Mouse (Mus musculus): ENCODE data around the gene Mllt3. TPM values are rescaled to one million over a fixed set of nuclear protein-coding genes. Genes with fewer than 3 reads are reported as not detected.

Gene Mllt3
- polyA plus RNA-seq, 1 experiment from 2014 or later = 40.1 TPM

DNA sequence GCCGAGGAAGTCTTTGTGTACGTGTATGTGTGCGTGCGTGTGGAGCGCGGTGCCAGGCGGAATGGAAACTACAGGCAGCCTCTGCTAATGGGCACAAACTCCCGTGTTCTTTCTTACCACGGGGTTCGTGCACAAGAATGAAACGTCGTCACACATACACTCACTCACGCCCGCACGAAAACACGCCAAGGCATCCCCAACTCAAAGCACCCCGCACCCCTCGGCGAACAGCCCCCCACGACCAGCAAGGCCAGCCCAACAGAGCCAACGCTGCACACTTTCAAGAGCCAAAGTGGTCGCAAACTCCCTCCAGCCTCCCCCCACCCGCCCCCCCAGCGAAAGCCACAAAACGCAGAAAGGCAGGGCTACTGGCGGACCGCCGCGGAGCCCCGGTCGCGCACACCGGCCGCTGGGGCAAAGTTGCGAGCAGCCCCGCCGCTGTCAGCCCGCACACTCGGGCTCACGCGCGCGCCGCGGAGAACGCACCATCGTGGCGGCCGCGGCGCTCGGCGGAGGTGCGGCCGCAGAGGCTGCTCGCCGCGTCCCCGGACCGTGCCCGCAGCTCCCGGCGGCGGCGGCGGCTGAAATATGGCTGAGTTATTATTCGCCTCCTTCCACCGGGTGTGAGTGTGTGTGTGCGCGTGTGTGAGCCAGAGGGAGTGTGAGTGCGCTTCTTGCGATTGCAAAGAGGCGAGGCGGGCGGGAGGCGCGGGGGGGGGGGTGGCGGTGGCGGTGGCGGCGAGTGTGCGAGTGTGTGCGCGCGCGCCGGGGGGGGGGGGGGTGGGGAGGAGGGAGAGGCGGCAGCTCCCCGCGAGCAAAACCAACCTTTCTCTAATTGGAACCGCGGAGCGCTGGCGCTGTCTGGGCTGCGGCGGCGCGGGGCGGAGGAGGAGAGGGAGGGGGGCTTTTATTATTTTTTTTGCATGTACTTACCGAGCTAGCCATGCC is 739 bp downstream of the Mllt3 start:
- WGBS = under 1% methylated on average over 82 of the region's 100 CpGs
- Histone ChIP-seq H3K36me3 (peaks cover 7% of the 10 kb centered on the region; the same call in 1 of the 2 replicates), H3K9ac (peak overlapping the region; percentile 94), H3K4me2 (peak overlapping the region; percentile 98), H3K4me3 (peak overlapping the region; percentile 90), H3K27ac (replicated peaks) (peak overlapping the region; percentile 96), H3K27me3 (replicated peaks) (no peaks in the 10 kb centered on the region), H3K9me3 (no peaks in the 10 kb centered on the region), H3K4me1 (peaks cover 41% of the 10 kb centered on the region)
- ATAC-seq (ENCODE audit: extremely low read depth, insufficient number of reproducible peaks, low FRiP score, low TSS enrichment) = peak; percentile 19

DNA sequence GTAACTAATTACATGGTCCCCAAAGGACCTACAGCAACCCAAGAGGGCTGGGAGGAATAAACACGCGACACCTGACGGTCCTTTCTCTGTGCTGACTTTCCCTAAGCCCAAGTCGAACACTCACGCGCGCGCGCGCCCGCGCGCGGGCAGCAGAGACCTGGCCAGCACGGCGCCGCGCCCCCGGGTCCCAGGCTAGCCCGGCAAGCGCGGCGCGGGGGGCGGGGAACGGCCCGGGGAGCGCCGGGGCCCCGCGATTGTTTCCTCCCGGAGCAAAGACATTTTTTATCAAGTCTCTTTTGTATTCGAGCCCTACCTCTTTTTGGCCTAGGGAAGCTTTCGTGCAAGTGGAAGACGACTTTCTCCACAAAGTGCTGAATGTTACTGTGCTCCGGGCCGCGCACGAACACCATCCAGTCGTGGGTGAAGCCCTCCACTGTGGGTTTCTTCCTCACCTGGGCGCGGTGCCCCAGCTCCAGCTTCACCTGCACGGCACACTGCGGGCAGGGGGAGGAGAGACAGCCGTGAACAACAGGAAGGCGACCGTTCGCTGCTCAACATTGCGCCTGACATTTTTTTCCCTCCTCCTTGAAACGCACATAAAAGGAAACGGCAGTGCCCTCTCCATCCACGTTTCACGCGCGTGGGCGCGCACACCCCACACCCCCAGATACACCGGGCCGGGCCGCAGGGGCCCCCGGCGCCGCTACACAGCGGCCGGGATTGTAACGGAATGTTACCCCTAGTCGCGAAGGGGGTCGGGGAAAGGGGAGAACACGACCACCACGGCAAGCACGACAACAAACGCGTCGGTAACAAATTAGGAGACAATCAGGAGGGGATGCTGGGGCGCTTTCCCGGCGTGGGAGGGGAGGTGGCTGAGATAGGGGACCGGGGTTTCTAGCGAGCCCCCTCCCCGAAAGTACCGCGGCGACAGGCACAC is 1.7 kb downstream of the Mllt3 start:
- peak overlapping the region; percentile 94 for H3K9ac ChIP-seq
- H3K4me2 ChIP-seq = peak overlapping the region; percentile 98
- WGBS = under 1% methylated on average over 84 of the region's 84 CpGs
- peaks cover 12% of the 10 kb centered on the region for H3K36me3 ChIP-seq
- H3K4me3 ChIP-seq = peak overlapping the region; percentile 90
- H3K27ac ChIP-seq (replicated peaks) = peak overlapping the region; percentile 96
- H3K4me1 ChIP-seq = peaks cover 41% of the 10 kb centered on the region
- no peaks in the 10 kb centered on the region for H3K27me3 ChIP-seq (replicated peaks)
- no peaks in the 10 kb centered on the region for H3K9me3 ChIP-seq
- ATAC-seq (ENCODE audit: extremely low read depth, insufficient number of reproducible peaks, low FRiP score, low TSS enrichment) = no peak

DNA sequence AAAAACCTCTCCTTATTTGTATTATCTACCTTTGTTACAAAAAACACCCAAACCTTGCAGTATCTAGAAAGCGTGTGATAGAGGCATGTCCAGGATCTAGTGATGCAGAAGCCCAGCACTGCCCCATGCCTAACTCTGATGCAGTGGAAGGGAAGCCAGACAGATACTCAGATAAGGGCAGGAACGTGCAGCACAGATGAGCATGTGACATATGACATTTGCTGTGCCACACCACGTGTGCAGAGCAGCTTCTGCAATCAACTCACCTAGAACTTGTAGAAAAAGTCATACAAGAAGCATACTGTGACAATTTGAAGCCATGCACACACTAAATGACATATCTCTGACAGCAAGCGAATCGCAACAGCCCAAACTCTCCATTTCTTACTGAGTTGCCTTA is 9.6 kb downstream of the Mllt3 start:
- Histone ChIP-seq H3K4me2 (no peak overlapping the region), H3K9me3 (no peaks in the 10 kb centered on the region), H3K4me3 (no peak overlapping the region), H3K27ac (replicated peaks) (no peak overlapping the region), H3K36me3 (peaks cover 27% of the 10 kb centered on the region), H3K9ac (no peak overlapping the region), H3K4me1 (peaks cover 6% of the 10 kb centered on the region), H3K27me3 (replicated peaks) (no peaks in the 10 kb centered on the region)
- ATAC-seq (ENCODE audit: extremely low read depth, insufficient number of reproducible peaks, low FRiP score, low TSS enrichment) = no peak
- 62% methylated on average over 5 of the region's 5 CpGs for WGBS

DNA sequence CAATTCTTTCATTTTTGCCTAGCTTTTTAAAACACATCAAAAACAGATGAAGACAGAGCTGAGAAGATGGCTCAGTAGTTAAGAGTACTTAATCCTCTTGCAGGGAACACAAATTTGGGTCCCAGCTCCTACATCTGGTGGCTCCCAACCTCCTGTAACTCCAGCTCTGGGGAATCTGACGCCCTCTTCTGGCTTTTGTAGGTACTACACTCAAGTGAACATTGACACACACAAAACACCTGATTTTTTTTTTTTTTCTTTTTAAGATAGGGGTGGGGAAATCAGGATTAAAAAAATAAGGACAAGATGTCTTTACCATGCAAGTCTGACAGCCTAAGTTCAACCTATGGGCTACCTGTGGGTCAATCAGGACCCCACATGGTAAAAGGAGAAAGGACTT is 10.5 kb downstream of the Mllt3 start:
- Histone ChIP-seq H3K9ac (no peak overlapping the region), H3K27ac (replicated peaks) (no peak overlapping the region), H3K4me2 (no peak overlapping the region), H3K4me3 (no peak overlapping the region), H3K9me3 (no peaks in the 10 kb centered on the region), H3K36me3 (peaks cover 27% of the 10 kb centered on the region), H3K4me1 (peaks cover 9% of the 10 kb centered on the region), H3K27me3 (replicated peaks) (no peaks in the 10 kb centered on the region)
- 0% methylated on average over 1 of the region's 1 CpGs for WGBS
- ATAC-seq (ENCODE audit: extremely low read depth, insufficient number of reproducible peaks, low FRiP score, low TSS enrichment) = no peak

DNA sequence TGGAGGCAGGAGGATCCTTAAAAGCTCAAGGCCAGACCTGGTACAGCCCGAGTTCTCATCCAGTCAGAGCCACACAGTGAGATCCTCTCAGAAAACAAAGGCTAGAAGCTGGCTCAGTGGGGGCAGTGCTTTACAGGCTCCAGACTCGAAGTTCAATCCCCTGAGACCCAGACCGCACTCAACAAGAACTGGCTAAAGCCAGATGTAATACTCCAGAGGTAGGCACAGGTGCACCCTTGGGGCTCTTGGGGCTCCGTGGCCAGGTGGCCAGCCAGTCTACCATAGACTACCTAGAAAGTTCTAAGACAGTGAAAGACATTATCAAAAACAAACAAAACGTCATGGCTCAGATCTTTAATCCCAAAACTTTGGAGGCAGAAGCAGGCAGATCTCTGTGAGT is 12.7 kb downstream of the Mllt3 start:
- H3K9ac ChIP-seq = no peak overlapping the region
- WGBS = 71% methylated on average over 5 of the region's 5 CpGs
- no peak overlapping the region for H3K4me2 ChIP-seq
- ATAC-seq (ENCODE audit: extremely low read depth, insufficient number of reproducible peaks, low FRiP score, low TSS enrichment) = no peak
- H3K4me3 ChIP-seq = no peak overlapping the region
- no peaks in the 10 kb centered on the region for H3K9me3 ChIP-seq
- no peaks in the 10 kb centered on the region for H3K27me3 ChIP-seq (replicated peaks)
- no peak overlapping the region for H3K27ac ChIP-seq (replicated peaks)
- peaks cover 15% of the 10 kb centered on the region for H3K36me3 ChIP-seq
- peaks cover 27% of the 10 kb centered on the region for H3K4me1 ChIP-seq

DNA sequence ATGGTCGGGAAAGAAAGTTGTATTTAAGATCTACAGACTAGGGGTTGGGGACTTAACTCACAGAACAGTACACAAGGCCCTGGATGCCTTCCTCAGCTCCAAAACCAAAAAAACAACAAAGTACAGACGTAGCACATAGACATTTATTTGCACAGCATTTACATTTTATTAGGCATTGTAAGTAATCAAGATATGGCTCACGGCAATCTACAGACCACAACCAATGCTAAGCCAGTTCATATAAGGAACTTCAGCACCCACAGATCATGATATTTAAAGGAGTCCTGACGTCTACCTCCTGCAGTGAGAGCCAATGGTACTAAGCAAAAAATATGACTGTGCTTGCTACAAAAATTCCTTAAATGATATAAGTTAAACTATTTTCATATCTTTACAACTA is 13.5 kb downstream of the Mllt3 start:
- Histone ChIP-seq H3K27me3 (replicated peaks) (no peaks in the 10 kb centered on the region), H3K4me1 (peaks cover 34% of the 10 kb centered on the region), H3K27ac (replicated peaks) (no peak overlapping the region), H3K9ac (no peak overlapping the region), H3K9me3 (no peaks in the 10 kb centered on the region), H3K4me2 (no peak overlapping the region), H3K4me3 (no peak overlapping the region), H3K36me3 (peaks cover 11% of the 10 kb centered on the region; the same call in 1 of the 2 replicates)
- ATAC-seq (ENCODE audit: extremely low read depth, insufficient number of reproducible peaks, low FRiP score, low TSS enrichment) = no peak
- 80% methylated on average over 4 of the region's 4 CpGs for WGBS

DNA sequence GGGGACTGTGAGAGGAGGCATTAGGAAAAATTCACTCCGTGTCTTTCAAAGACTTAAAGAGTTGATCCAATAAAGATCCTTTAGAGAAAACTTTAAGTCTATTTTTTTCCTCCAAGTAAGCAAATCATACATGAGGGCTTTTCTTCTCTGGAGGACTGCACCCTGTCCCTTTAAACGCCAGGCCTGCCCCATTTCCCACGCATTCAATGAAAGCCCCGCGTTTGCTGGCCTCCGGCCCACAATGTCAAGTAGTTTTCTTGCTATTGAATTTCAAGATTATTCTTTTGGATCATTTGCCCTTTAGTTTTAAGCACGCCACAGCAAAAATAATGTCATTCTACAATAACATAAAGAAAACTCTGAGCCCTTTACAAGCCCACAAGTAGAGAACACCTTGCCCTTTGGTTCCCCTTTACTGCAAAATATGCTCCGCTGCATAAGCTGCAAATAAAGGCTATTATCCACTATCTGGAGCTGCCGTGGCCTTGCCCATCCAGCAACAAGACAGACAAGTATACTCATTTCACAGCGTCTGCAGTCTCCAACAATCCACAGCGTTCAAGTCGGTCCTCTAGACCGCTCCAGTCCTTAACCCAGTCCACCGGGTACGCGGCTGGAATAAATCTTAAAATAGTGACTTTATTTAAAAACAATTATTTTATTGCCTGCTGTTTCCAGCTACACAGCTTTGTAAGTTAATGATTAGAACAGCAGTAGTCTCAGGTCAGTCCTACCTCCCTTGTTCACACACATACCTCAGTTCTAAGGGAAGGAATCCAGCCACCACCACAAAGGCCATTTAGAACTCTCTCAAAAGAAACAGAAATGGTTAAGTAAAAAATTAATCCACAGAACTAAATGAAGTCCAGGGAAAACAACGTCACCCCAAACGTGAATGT is 15.5 kb downstream of the Mllt3 start:
- Histone ChIP-seq H3K36me3 (peaks cover 5% of the 10 kb centered on the region; the same call in 1 of the 2 replicates), H3K9ac (0 out of 2 replicates have a peak overlapping the region, but pooled peaks have one; percentile 16), H3K27me3 (replicated peaks) (no peaks in the 10 kb centered on the region), H3K27ac (replicated peaks) (peak overlapping the region; percentile 48), H3K4me2 (peak overlapping the region; percentile 47), H3K4me1 (peaks cover 53% of the 10 kb centered on the region), H3K4me3 (no peak overlapping the region), H3K9me3 (no peaks in the 10 kb centered on the region)
- 60% methylated on average over 18 of the region's 18 CpGs for WGBS
- ATAC-seq (ENCODE audit: extremely low read depth, insufficient number of reproducible peaks, low FRiP score, low TSS enrichment) = no peak

DNA sequence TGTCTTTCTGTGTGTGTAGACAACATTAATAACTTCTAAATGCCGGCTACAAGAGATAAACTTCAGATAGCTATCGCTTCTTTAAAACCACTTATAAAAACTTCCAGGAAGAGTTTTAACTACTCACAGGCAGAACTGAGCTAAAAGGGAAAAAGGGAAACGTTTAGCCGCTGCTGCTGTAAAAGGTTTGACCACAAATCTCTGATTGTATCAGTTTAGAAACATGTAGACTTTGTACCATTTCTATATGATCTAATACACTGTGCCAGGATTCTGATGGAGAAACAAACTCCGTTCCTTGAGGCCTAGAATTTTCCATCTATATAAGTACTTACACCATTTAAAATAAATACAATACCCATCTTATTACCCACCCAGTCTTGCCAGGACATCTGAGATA is 17.4 kb downstream of the Mllt3 start:
- Histone ChIP-seq H3K9ac (peak overlapping the region; percentile 58), H3K4me1 (peaks cover 63% of the 10 kb centered on the region), H3K27me3 (replicated peaks) (no peaks in the 10 kb centered on the region), H3K4me2 (peak overlapping the region; percentile 58), H3K36me3 (peaks cover 10% of the 10 kb centered on the region), H3K27ac (replicated peaks) (no peak overlapping the region), H3K4me3 (no peak overlapping the region), H3K9me3 (no peaks in the 10 kb centered on the region)
- WGBS = 50% methylated on average over 5 of the region's 5 CpGs
- ATAC-seq (ENCODE audit: extremely low read depth, insufficient number of reproducible peaks, low FRiP score, low TSS enrichment) = no peak

DNA sequence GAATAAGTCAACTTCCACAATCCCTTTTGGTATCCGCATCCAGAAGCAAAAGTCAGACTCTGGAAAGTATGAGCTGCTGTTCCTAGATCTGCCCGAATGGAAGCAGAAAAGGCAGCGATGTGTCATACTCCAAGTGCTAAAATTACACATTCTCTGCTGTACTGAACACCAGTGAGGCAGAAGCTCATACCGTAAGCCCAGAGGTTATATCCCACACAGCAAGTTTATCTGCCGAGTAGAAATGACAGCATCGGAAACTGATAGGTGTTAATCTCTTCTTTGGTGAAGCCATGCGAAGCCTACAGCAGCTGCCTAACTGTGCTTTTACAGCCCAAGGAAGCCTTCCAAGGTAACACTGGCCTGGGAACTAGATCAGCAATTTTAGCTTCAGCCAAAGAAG is 17.9 kb downstream of the Mllt3 start:
- Histone ChIP-seq H3K27ac (replicated peaks) (peak overlapping the region; percentile 48), H3K9ac (peak overlapping the region; percentile 58)
- no peak for ATAC-seq (ENCODE audit: extremely low read depth, insufficient number of reproducible peaks, low FRiP score, low TSS enrichment)

DNA sequence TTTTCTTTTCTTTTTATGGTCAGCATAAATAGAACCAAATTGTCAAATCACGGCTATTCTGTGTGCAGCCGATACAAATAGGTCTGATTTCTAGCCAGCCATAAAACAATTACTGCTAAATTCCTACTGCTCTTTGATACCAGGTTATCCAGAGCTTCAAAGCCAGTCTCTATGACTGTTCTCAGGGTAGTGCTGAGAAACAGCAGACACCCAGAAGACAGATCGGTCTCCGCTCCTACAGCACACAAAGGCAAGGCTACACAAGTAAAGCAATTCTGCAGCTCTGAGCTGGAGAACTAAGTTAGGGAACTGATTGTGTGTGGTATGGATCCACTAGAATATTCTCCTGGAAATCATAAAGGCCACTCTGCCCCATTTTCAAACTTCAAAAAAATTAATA is 20.4 kb downstream of the Mllt3 start:
- Histone ChIP-seq H3K4me2 (peak overlapping the region; percentile 36), H3K36me3 (peaks cover 12% of the 10 kb centered on the region; the same call in 1 of the 2 replicates), H3K4me1 (peaks cover 68% of the 10 kb centered on the region), H3K9me3 (no peaks in the 10 kb centered on the region), H3K27me3 (replicated peaks) (no peaks in the 10 kb centered on the region), H3K9ac (peak overlapping the region; percentile 11; the same call in 1 of the 2 replicates), H3K27ac (replicated peaks) (peak overlapping the region; percentile 25), H3K4me3 (no peak overlapping the region)
- 37% methylated on average over 4 of the region's 4 CpGs for WGBS
- no peak for ATAC-seq (ENCODE audit: extremely low read depth, insufficient number of reproducible peaks, low FRiP score, low TSS enrichment)

More for the DNA sequence above, 17.9 kb downstream of the Mllt3 start:
- H3K36me3 ChIP-seq = peaks cover 7% of the 10 kb centered on the region; the same call in 1 of the 2 replicates
- 23% methylated on average over 7 of the region's 7 CpGs for WGBS
- no peaks in the 10 kb centered on the region for H3K27me3 ChIP-seq (replicated peaks)
- H3K4me2 ChIP-seq = peak overlapping the region; percentile 58
- peak overlapping the region; percentile 20; the same call in 1 of the 2 replicates for H3K4me3 ChIP-seq
- peaks cover 63% of the 10 kb centered on the region for H3K4me1 ChIP-seq
- no peaks in the 10 kb centered on the region for H3K9me3 ChIP-seq
